Mouse (Mus musculus) 3T3-L1 (cell line): ENCODE data around the gene Zdhhc14.
A peak's percentile ranks its signal among the peaks of the same experiment; 100 is the strongest.

Source experiments
- DNase-seq: peaks from one replicate; pipeline ENCODE4 v3.0.0-alpha.2; 2015; ENCODE audit warnings: low read depth, low spot score

Zdhhc14 gene

DNA sequence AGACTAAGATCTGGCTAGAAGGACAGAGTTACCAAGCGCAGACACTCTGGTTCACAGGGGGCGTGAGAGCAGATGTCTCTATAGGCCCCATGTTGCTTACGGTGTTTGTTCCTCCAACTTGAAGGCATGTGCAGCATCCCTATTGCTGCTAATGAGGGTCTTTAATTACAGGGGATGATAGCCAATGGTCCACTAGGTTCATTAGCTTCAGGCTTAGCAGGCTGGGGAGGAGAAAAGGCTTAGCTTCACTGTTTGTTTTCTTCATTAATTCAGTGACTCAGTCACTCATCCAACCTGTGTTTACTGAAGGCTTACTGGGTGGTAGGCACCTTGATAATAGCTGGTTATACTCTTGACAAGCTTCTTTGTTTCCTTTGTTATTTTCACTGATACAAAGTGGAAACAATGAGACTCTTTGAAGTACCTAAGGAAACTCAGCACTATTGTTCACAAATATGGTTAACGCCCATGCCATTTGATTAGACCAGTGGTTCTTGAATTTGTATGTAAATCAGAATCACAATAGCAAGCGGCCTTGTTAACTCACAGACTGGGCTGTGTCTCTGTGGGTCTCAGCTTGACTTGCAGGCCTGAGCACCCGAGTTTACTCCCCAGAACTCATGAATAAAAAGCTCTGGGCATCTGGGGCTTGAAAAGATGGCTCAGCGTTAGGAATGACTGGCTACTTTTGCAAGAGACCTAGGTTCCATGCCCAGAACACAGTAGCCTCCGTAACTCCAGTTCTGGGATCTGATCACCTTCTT is 168.1 kb downstream of the Zdhhc14 start:
- DNase-seq: no peak

DNA sequence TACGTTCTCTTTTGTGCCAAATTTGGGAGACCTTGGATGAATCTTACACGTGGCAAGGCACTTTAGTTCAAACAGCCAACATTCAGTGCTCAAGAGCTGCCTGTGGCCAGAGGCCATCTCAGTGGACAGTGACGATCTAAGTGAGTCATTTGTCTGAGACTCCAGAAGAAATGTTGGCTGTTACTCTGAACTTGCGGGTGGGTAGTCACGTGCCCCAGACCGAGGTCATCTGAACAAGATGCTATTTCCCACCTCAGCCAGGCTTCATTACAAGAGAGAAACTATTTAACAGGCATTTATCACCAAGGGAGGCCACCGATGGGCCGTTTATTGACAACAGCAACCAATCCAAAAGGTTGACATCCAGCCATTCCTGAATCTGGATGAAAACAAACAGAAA is 174.3 kb downstream of the Zdhhc14 start:
- peak; percentile 19 for DNase-seq

- DNase-seq: peak; percentile 15
Measured at GRCm38 (mm10) chr17:5668456-5668855, 176.1 kb downstream of the Zdhhc14 start.

DNA sequence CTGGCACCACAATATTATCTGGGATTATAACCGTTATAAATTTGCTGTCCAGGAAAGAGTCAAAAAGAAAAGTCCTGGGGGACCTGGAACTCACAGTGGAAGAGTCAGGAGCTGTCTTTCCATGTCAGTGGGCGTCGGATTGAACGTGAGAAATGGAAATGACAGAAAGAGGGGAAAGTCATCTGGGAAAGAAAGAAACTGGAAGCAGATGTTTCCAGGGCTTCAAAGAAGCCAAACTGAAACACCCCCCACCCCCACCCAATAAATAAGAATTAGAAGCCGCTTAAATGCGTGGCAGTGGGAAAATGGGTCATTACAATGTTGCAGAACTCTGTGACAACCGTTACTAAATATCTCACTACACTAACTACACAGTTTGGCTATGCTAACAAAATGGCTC is 176.6 kb downstream of the Zdhhc14 start:
- no peak for DNase-seq

GRCm38 (mm10) chr17:5675951-5676350 is 183.6 kb downstream of the Zdhhc14 start:
- DNase-seq: no peak

GRCm38 (mm10) chr17:5679315-5679714 is 187.0 kb downstream of the Zdhhc14 start:
- DNase-seq: no peak

DNA sequence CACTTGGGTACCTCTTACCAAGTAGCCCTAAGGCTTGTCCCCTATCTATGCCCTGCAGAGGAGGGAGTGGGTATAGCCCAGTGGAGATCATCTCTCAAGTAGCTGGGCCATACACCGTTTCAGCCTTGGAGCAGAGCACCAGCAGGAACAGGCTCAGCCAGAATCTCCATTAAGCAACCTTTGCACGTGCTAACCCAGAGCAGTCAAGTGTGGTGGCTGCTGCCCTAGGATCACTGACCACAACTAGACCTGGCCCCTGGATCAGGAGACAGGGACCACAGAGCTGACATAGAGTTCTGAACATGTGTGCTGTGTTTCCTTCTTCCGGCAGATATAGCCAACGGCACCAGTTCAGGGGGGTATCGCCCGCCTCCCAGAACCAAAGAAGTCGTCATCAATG is 193.0 kb downstream of the Zdhhc14 start:
- no peak for DNase-seq

DNA sequence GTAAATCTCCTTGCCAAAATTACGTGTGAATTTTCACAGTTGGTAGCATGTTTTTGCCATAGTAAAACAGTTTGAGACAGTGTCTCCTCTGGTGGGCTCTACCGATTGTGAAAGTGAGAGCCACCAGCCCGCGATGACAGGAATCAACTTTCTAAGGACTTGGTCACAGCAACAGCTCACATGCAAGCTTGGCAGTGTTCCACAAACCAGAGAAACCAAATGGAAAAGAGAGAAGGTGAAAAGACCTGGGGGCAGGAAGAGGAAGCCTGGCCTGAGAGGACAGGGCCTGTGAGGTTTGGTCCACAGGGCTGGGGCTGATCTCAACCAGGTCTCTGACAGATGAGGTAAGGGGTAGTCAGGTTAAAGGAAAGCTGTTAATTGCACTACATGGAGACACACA is 195.5 kb downstream of the Zdhhc14 start:
- no peak for DNase-seq

DNA sequence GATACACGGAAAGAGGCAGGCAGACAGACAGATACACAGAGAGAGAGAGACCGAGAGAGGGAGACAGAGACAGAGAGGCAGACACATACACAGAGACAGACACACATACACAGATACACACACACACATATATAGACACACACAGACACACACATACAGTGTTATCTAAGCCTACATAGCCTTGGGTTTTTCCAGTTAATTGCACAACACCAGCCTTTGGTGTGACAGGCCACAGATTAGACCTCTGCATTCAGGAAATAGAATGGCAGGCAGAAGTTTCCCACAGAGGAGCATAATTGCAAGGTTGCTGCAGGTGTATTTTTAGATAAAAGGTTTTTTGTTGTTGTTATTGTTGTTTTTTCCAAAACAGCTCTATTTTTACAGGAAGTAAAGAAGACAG is 195.9 kb downstream of the Zdhhc14 start:
- no peak for DNase-seq

- no peak for DNase-seq
Measured at GRCm38 (mm10) chr17:5688669-5689068, 196.3 kb downstream of the Zdhhc14 start.

DNA sequence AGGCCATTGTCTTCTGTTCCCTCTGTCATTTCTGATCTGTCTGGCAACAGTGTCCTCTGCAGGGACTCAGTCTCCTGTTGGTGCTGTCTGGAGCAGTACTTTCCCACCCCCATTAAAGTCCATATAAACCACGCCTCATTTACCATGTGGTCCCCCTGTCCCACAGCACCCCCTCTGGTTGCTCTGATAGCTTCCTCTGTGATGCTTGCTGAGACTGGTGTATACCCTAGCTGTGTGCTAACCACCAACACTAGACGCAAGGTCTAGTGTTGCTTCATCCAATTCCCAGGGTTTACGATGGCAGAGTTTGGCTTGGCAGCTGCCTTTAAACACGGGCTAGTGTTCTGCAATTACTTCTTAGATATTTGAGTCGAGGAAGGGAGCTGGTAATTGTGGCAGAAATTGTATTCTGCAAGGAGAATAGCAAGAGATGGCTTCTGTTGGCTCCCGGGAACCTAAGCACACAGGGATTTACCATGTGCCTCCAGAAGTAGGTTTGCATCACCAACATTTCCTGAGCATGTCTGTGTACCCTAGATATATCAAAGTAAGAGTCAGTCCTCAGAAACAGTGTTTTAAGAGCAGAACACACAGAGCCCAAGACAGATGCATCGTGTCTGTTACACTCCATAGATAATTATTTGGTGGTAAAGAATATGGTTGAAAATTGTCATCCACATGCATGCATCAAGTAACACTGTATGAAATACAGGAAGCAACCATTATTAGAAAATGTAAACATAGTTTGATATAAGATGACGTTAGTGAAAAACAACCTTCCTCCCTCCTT is 198.6 kb downstream of the Zdhhc14 start:
- DNase-seq: no peak

DNA sequence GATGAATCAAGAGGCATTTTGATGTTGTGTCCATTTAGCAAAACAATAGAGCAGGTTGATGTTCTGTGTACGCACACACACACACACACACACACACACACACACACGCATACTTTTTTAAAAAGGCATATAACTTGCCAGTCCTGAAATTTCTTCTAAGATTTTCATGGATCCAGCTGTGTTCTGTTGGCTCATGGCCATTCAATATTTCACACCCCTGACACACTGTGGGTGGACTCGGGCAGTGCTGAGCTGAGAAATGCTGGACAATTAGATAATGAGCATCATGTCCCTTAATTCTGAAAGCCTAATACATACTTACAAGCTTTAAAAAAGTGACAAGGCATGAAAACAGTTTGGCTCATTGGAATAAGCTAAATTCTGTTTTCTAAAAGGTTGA is 200.3 kb downstream of the Zdhhc14 start:
- DNase-seq: no peak

- DNase-seq: no peak
Measured at GRCm38 (mm10) chr17:5693256-5693655, 200.9 kb downstream of the Zdhhc14 start.

DNA sequence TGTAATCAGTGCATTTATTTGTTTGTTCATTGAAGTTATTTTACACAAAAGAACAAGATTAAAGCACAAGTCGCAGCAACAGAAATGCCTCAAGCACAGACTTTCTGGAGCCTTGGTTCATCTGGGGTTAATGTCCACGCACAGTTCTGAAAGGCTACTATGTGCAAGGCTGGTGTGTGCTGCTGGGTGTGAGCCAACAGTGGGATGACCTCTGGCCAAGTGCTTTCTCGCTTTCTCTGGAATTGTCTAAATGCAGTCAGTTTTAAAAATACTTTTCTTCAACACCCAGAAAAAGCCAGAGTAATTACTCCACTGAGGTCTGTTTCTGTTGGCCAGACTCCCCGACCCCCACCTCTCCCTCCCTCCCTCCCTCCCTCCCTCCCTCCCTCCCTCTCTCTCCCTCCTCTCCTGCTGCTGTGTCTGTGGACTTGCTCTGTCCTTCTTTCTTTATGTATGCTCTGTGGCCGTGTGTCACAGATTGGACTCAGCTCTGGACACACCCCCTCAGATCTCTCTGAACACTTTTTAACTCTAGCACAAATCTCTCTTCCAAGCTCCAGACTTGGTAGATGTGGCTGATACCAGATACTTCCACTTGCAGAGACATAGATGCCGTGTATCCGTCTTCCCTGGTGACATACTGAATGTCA is 206.2 kb downstream of the Zdhhc14 start:
- no peak for DNase-seq

DNA sequence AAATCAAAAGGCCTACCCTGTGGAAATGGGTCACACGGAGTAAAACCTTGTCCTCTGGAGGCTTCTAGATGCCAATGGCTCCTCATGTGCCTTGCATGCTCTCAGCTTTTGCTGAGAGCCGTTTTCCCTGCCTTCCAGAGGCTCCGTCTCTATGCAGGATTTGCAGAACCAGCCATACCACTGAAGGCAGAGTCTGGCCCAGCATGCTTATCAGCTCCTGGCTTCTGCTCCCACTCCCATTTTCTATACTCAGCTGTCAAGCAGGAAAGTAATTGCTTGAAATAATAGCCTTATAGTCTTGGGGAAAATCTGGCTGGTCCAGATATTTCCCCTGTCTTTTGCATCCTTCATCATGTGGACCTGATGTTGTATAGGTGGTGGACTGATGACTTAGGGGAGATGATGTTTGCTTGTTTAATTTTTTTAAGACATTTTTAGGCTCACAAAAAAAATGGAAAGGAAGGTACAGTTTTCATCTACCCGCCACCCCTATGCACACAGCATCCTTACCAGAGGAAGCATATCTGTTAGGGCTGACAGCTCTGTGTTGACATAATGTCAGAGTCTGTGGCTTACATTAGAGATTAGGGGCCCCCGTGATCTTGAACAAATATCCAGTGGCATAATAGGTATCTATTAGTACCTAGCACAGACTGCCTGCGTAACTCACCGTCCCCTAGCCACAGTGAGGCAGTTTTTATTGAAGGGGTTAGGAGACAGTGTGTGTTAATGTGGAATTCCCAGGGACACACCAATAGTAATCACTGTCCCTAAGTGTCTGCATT is 218.2 kb downstream of the Zdhhc14 start:
- no peak for DNase-seq

DNA sequence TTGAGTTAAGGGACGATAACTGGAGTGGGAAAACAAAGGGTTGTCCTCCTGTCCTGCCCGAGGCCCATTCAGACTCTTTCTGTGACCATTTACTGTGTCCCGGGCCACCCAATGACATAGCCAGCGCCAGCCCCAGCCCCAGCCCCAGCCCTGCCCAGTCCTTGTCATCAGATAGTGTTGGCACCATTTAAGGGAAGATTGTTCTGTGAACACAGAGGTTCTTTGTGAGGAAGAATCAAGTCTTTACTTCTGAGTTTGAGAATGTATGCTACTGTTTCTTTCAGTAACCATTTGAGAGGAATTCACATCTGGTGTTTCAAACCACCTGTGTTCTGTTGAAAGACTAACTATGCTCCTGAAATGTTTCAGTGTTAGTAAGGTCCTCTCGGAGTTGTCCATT is 219.5 kb downstream of the Zdhhc14 start:
- DNase-seq: no peak

DNA sequence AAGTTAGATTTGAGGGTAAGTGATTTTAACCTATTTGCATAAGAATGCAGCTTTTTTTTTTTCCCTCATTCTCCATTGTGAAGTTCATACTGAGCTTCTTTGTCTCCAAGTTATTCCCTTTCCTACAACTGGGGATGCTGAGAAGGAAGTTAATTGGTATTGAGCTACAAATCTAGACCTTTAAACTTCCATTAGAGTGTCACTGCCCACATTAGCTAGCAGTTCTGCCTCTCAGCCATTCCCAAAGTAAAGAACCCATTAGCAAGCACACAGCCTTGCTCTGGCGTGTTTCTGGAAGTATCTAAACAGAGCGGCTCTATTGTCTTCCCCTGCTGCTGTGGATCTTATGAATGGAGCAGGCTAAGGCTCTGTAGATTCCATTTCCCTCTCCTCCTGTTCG is 220.8 kb downstream of the Zdhhc14 start:
- no peak for DNase-seq

GRCm38 (mm10) chr17:5716912-5717311 is 224.6 kb downstream of the Zdhhc14 start:
- no peak for DNase-seq

- no peak for DNase-seq
Measured at GRCm38 (mm10) chr17:5718768-5719387, 226.5 kb downstream of the Zdhhc14 start.

DNA sequence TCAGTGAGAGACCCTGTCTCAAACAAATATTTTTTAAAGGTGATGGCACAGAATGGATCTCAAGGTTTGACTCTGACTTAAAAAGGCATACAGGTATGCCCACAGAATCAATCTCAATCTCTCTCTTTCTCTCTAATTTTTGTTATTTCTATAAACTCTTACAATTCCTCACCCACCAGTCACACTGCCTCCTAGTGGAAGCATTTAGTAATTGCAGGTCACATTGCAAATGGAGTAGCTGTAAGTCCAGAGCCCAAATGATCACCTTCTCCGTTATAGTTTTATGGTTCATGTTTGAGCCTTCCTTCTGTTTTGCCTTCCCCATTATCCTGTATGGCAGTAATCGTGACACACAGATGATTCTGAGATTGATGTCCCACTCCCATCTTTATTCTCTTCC is 230.4 kb downstream of the Zdhhc14 start:
- peak; percentile 16 for DNase-seq

DNA sequence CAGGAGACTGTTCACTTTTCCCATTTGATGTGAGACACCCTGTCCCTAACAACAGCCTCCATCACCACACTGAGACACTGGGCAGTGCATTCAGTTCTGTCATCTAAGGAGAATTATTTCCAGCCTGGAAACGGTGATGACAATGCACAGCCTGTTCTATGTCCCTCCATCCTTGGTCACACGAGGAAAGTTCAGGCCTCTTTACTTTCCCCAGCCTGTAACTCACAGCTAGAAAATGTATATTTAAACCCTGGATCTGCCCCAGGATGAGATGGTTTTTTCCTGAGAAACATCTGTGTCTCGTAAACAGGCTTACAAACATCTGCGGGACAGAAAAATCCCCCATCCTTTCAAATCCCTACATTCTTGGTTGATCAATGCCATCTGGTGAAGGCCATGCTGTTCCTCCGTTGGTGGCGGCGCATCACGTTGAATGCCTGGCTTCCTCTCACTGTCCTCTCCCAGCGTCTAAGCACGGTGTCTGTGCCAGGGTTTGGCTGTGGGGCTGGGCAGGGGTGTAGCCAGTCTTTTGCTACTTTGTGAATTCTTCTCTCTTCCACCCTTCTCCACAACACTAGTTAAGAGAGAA is 231.3 kb downstream of the Zdhhc14 start:
- DNase-seq: peak; percentile 53
